Mouse (Mus musculus): ENCODE results near the gene Hoxc6. TPM values are rescaled to one million over a fixed set of nuclear protein-coding genes. Genes with fewer than 3 reads are reported as not detected.

Gene Hoxc6
- polyA plus RNA-seq, 1 experiment = not detected

- no peak for DNase-seq (ENCODE audit: extremely low spot score in 1 of 2, low spot score in 1 of 2)
These were observed 30.3 kb upstream of the Hoxc6 start for GRCm38 (mm10) chr15:102967511-102968397.

DNA sequence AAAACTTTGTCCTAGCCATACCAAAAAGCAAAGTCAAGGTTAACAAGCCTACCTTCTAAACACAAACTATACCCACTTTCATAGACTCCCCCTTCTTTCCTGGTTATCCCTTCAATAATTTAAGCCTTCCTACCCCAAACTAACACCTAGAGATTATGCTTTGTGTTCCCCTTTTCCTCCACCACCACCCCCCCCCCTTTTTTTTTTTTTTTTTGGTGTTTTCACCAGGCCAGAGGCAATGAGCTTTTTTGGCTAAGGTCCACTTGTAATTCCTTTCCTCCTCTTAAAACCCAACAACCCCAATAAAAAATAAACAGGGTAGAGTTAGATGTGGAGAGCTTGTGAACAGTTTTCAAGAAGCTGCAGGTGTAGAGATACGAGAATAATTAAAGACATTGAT is 28.8 kb upstream of the Hoxc6 start:
- no peak for DNase-seq (ENCODE audit: extremely low spot score in 1 of 2, low spot score in 1 of 2)

- peak in 1 of 2 experiments; percentile 24 for DNase-seq (ENCODE audit: extremely low spot score in 1 of 2, low spot score in 1 of 2)
These were observed 27.3 kb upstream of the Hoxc6 start for GRCm38 (mm10) chr15:102970740-102971139.

DNA sequence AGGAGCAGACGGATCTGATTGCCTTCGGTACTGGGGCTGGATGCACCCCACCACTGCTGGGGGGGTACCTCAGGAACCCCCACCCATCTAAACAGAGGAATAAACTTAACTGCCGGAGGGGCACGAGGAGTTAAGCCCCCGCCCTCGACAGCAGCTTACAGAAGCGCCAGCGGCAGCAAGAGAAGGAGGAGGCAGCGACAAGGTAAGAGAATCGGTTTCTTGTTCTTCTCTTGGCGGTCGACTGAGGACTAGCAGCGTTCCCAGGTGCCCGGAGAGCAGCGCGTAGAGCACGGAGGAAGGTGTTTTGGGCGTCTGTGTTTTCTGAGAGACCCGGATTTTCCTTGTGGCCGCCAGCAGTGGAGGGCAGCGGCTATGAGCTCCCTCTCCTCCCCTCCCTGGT is 25.8 kb upstream of the Hoxc6 start:
- no peak for DNase-seq (ENCODE audit: extremely low spot score in 1 of 2, low spot score in 1 of 2)

DNA sequence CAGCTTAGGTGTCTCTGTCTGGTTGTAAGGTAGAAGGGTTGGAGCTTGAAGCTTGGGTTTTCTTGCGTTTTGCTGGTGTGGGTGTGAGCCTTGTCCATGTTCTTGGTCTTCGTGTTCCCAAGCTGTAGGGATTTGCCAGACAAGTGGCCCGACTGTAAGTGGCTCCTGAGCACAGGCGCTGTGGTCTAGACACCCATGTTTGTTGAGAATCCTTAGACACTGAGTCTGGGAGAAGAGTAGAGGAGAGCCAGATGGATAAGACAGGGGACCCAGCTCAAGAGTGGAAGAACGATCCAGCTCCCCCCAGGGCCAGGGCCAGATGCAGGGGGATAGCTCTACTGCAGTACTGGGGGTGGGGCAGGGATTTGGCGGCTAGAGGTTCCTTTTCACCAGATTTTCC is 25.3 kb upstream of the Hoxc6 start:
- no peak for DNase-seq (ENCODE audit: extremely low spot score in 1 of 2, low spot score in 1 of 2)

DNA sequence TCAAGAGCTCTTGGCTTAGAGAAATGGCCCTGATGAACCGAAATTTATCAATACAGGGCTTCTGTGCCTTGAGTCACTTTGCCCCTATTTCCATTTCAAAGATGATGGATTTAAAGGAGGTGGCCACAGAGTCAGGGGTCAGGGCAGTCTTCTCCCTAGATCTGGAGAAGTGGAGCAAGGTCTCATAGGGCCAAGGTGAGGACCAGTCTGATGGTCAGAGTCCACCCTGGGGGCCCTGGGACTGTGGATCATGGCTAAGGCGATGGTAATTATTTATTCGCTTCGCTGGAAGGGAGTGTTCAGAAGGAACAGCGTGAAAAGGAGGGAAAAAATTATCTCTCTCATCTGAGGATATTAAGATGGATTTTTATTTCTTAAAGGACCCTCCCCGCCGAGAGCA is 23.0 kb upstream of the Hoxc6 start:
- DNase-seq (ENCODE audit: extremely low spot score in 1 of 2, low spot score in 1 of 2) = no peak

- DNase-seq (ENCODE audit: extremely low spot score in 1 of 2, low spot score in 1 of 2) = no peak
These were observed 22.4 kb upstream of the Hoxc6 start for GRCm38 (mm10) chr15:102975688-102976111.

DNA sequence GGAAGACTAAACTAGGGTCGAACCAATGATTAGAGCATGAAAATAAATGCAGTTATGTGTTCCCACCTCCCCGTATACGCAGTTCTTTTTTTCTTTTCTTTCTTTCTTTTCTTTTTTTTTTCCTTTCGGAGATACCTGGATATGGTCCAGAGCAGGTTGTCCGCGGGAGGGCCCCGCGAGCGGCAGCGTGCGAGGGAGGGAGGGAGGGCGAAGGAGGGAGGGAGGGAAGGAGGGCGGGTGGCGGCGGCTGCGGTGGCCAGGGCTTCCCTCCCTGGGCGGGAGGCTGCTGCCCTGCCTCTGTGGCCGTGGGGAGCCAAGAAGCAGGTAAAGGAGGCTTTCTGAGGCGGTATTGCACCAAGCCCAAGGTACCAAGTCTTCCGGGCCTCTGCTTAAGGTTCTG is 21.9 kb upstream of the Hoxc6 start, which contains the start of gene Hoxc9:
Hoxc9 (plus strand) TSS at position 269 of the 400 bp plus-strand sequence.
- DNase-seq (ENCODE audit: extremely low spot score in 1 of 2, low spot score in 1 of 2) = no peak

DNA sequence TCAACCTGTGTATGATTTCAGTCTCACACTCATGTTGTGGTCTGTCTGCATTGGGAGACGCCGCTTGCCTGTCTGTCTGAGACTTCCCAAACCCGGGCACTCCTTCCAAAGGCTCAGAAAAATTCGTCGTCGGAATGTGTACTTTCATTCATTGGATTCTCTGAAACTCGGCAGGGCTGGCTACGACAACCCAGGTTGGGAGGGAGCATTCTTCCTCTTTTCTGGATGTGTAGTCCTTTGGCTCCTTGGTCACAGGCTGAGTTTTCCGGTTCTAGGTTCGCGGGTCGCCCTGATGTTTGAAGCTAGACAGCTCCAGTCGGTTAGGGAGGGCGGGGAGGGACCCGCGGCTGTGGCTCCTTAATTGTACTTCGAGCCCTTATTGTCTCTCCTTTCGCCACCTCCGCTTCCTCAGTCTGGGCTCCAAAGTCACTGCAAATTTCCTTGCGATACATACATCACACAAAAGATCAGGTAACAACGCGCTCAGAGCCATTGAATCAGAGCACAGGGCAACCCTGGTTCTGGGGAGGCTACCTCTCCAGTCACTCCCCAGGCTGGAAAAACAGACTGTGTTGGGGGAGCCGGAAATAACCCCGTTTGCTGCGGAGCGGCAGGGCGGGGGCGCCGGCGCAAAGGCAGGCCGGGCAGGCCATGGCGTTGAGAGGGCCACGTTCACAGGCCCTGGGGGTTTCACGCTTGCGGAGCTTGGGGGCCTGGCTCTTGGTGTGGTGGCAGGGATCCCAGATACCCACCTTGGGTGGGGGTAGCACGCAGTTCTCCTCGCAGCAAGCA is 21.2 kb upstream of the Hoxc6 start:
- DNase-seq (ENCODE audit: extremely low spot score in 1 of 2, low spot score in 1 of 2) = no peak

DNA sequence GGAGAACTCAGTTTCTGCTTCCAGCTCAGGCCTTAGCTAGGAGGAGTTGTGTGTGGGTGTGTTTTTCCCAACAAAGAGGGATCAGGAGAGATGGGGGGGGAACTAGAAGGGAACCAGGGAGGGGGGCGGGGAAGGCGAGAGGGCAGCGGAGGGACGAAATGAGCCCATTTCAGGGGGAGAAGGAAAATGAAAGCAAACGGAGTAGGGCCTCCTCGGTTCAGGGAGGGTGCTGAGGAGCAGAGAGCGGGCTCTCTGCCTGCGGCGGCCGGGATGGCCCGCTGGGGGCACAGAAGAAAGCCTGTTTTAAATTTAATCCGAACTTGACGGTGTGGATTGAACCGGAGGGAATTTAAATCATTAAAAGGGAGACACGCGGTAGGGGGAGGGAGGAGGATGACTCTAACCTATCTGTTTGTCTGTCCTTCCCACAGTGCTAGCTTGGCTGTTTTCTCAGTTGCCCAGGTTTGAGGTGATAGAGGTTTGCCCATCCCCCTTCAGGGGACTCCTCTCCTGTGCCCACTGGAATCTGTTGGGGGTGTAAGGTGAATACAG is 20.6 kb upstream of the Hoxc6 start:
- DNase-seq (ENCODE audit: extremely low spot score in 1 of 2, low spot score in 1 of 2) = no peak

GRCm38 (mm10) chr15:102978615-102979515 is 19.2 kb upstream of the Hoxc6 start:
- DNase-seq (ENCODE audit: extremely low spot score in 1 of 2, low spot score in 1 of 2) = no peak

GRCm38 (mm10) chr15:102979936-102980335 is 18.1 kb upstream of the Hoxc6 start:
- DNase-seq (ENCODE audit: extremely low spot score in 1 of 2, low spot score in 1 of 2) = no peak

- DNase-seq (ENCODE audit: extremely low spot score in 1 of 2, low spot score in 1 of 2) = no peak
These were observed 17.7 kb upstream of the Hoxc6 start for GRCm38 (mm10) chr15:102980352-102980751.

DNA sequence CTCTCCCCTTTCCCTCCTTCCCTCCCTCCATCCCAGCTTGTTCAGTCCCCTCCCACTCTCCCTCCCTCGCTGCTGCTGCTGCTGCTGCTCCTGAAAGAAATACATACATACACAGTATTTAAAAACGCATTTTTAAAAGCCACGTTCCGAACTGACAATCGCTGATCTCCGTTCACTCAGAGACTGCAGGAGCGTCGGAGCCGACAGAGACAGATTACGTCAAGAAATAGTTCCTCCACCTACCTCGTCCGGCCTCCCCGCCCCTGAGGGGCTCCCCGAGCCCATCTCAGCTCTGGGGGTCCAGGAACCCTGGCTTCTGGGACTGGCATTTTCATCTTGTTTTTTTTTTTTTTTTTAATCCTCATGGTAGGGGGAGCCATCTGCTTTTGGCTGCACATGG is 17.1 kb upstream of the Hoxc6 start:
- no peak for DNase-seq (ENCODE audit: extremely low spot score in 1 of 2, low spot score in 1 of 2)

- no peak for DNase-seq (ENCODE audit: extremely low spot score in 1 of 2, low spot score in 1 of 2)
These were observed 16.4 kb upstream of the Hoxc6 start for GRCm38 (mm10) chr15:102981379-102982288.

- no peak for DNase-seq (ENCODE audit: extremely low spot score in 1 of 2, low spot score in 1 of 2)
These were observed 14.3 kb upstream of the Hoxc6 start for GRCm38 (mm10) chr15:102983716-102984115.

DNA sequence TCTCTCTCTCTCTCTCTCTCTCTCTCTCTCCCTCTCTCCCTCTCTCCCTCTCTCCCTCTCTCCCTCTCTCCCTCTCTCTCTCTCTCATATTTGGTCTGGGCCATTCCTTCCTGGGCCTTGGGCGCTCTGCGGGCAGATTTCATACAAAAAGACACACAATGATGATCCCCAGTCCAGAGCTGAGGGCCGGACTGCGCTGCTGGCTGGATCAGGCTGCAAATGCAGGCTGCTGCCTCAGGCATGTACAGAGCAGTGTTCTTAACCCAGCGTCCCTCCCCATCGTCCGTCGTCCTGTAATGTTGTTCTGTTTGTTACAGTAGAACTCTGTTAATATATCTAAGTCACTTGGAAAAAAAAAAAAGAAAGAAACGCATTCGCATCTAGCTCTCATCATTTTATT is 13.5 kb upstream of the Hoxc6 start:
- no peak for DNase-seq (ENCODE audit: extremely low spot score in 1 of 2, low spot score in 1 of 2)

GRCm38 (mm10) chr15:102984925-102985324 is 13.1 kb upstream of the Hoxc6 start:
- DNase-seq (ENCODE audit: extremely low spot score in 1 of 2, low spot score in 1 of 2) = no peak

DNA sequence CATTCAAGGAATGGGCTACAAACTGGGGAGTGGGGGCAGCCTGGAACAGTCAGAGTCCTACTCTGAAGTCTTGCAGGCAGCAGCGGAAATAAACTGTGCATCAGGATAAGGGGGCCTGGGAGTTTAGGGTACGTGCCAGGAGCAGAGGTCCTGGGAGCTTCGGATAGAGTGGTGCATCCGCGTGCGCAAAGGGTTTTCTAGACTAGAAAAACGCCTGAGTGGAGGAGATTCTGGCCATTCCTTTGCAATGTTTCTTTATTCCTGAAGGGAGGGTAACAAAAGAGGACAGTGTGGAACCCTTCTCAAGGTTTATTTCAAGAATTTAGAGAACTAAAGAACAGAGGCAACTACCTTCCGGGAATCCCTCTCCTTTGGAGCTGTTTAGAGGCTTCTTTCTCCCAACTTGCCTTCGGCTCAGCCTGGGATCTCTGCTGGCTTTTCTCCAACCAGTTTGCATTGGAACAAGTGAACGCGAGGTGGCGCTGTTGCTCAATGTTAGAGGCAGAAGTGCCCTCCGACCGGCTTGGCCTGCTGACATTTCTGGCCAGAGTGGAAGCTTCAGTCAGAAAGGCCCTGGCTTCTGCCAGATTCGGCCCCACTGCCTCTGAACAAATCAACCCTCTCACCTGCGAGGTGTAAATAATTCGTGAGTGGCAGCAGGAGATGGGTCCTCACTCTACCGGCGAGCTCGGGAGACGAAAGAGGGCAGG is 10.8 kb upstream of the Hoxc6 start:
- DNase-seq (ENCODE audit: extremely low spot score in 1 of 2, low spot score in 1 of 2) = peak; percentile 44 to 93
